In genomic region chr13:24520796-24521195, GRCm38 (mm10) we compare ENCODE assay signal across 13 mouse cellular contexts.
DNase-seq lines count a peak whose midpoint lies in the region; ATAC-seq and TF ChIP-seq lines count a peak whose summit lies in the region.
"Had no signal": no experiment of that assay in that cellular context is flagged by ENCODE, and none has a peak within 500 bp of the region (broad histone marks: within the 10 kb centered on the region; RNA-seq: fewer than 3 reads in every experiment).

No protein-coding gene starts in this region.

- H3K4me2 ChIP-seq in heart, embryonic 11.5 days: no peak overlapping the region
- H3K4me2 ChIP-seq in neural tube, embryonic 13.5 days: peak overlapping the region; percentile 41; the same call in 1 of the 2 replicates
- H3K4me2 ChIP-seq in midbrain, postnatal 0 days (ENCODE audit: low read depth, low read length, poor library complexity, severe bottlenecking): no peak overlapping the region

- H3K4me3 ChIP-seq in heart, embryonic 10.5 days: no peak overlapping the region
- no peak overlapping the region for H3K4me3 ChIP-seq in heart, embryonic 11.5 days (ENCODE audit: low read depth, low read length)
- no peak overlapping the region for H3K4me3 ChIP-seq in neural tube, embryonic 13.5 days
- H3K4me3 ChIP-seq in midbrain, postnatal 0 days (ENCODE audit: low read depth, low read length): no peak overlapping the region
- H3K4me3 ChIP-seq: embryonic facial prominence, embryonic 10.5 days had no signal

- no peak overlapping the region for H3K9ac ChIP-seq in heart, embryonic 11.5 days (ENCODE audit: low read depth, low read length)
- H3K9ac ChIP-seq in neural tube, embryonic 13.5 days: no peak overlapping the region
- H3K9ac ChIP-seq in midbrain, postnatal 0 days (replicated peaks; ENCODE audit: low read length, poor library complexity, severe bottlenecking): no peak overlapping the region

- ATAC-seq in heart, embryonic 11.5 days (replicated peaks; ENCODE audit: insufficient number of reproducible peaks, low FRiP score, low TSS enrichment): no peak
- peak; percentile 20; the same call in 1 of the 2 replicates for ATAC-seq in neural tube, embryonic 13.5 days (ENCODE audit: low read depth)
- no peak for ATAC-seq in midbrain, postnatal 0 days (ENCODE audit: low FRiP score)

- peak overlapping the region; percentile 62; the same call in 1 of the 2 replicates for H3K27ac ChIP-seq in heart, embryonic 10.5 days
- no peak overlapping the region for H3K27ac ChIP-seq in heart, embryonic 11.5 days (ENCODE audit: low read depth, low read length)
- H3K27ac ChIP-seq in neural tube, embryonic 13.5 days (replicated peaks): peak overlapping the region; percentile 29; the same call in 1 of the 2 replicates
- H3K27ac ChIP-seq in midbrain, postnatal 0 days (ENCODE audit: low read depth, low read length): 0 out of 2 replicates have a peak overlapping the region, but pooled peaks have one; percentile 47
- H3K27ac ChIP-seq: embryonic facial prominence, embryonic 10.5 days had no signal

- no peaks in the 10 kb centered on the region for H3K36me3 ChIP-seq in heart, embryonic 10.5 days
- H3K36me3 ChIP-seq in heart, embryonic 11.5 days (ENCODE audit: control insufficient read depth, insufficient read depth, low read length): no peaks in the 10 kb centered on the region
- no peaks in the 10 kb centered on the region for H3K36me3 ChIP-seq in neural tube, embryonic 13.5 days
- H3K36me3 ChIP-seq in midbrain, postnatal 0 days (ENCODE audit: insufficient read depth, low read length): no peaks in the 10 kb centered on the region
- H3K36me3 ChIP-seq: embryonic facial prominence, embryonic 10.5 days had no signal

- no peaks in the 10 kb centered on the region for H3K9me3 ChIP-seq in heart, embryonic 10.5 days
- no peaks in the 10 kb centered on the region for H3K9me3 ChIP-seq in heart, embryonic 11.5 days (replicated peaks; ENCODE audit: control insufficient read depth, low read length)
- H3K9me3 ChIP-seq in neural tube, embryonic 13.5 days: no peaks in the 10 kb centered on the region
- no peaks in the 10 kb centered on the region for H3K9me3 ChIP-seq in midbrain, postnatal 0 days (ENCODE audit: low read length)
- H3K9me3 ChIP-seq: embryonic facial prominence, embryonic 10.5 days had no signal

- 87% methylated on average over 10 of the region's 10 CpGs for WGBS in heart, embryonic 10.5 days
- WGBS in heart, embryonic 11.5 days (ENCODE audit: insufficient replicate concordance): 86% methylated on average over 10 of the region's 10 CpGs
- WGBS in neural tube, embryonic 13.5 days: 58% methylated on average over 10 of the region's 10 CpGs
- WGBS in midbrain, postnatal 0 days: 78% methylated on average over 10 of the region's 10 CpGs

- no peak for DNase-seq in heart, embryonic 10.5 days (ENCODE audit: low spot score)
- DNase-seq in kidney, postnatal 14 days: peak; percentile 5
- no peak for DNase-seq in kidney, adult 18-20 months
- no peak for DNase-seq in neural tube, embryonic 10.5 days (ENCODE audit: extremely low spot score, low spot score)
- no peak for DNase-seq in midbrain, postnatal 0 days (ENCODE audit: low spot score)
- no peak for DNase-seq in embryo, embryonic 11 days
- DNase-seq: adrenal gland, adult 8-10 months; cerebellum, adult 18-20 months; cerebellum, postnatal 36 days; spleen, adult 18-20 months had no signal

- TF ChIP-seq CTCF in midbrain, postnatal 0 days (IDR thresholded peaks at IDR 0.05): no peak

- H3K27me3 ChIP-seq in heart, embryonic 10.5 days (ENCODE audit: insufficient read depth, poor library complexity, severe bottlenecking): no peaks in the 10 kb centered on the region
- no peaks in the 10 kb centered on the region for H3K27me3 ChIP-seq in heart, embryonic 11.5 days (ENCODE audit: control insufficient read depth, insufficient read depth, low read length)
- H3K27me3 ChIP-seq in neural tube, embryonic 13.5 days: no peaks in the 10 kb centered on the region
- no peaks in the 10 kb centered on the region for H3K27me3 ChIP-seq in midbrain, postnatal 0 days (ENCODE audit: insufficient read depth, low read length)

- H3K4me1 ChIP-seq in heart, embryonic 10.5 days: peaks cover 29% of the 10 kb centered on the region
- H3K4me1 ChIP-seq in heart, embryonic 11.5 days (ENCODE audit: control insufficient read depth, insufficient read depth, low read length): peaks cover 14% of the 10 kb centered on the region
- peaks cover 21% of the 10 kb centered on the region for H3K4me1 ChIP-seq in neural tube, embryonic 13.5 days (replicated peaks)
- H3K4me1 ChIP-seq in midbrain, postnatal 0 days (ENCODE audit: insufficient read depth, low read length): peaks cover 9% of the 10 kb centered on the region; the same call in 1 of the 2 replicates
